Mouse (Mus musculus) myocyte (in vitro differentiated cells): Measurements from ENCODE around the gene Rbm12.

Experiments used
- CEBPB ChIP-seq: IDR thresholded peaks from 2 replicates; pipeline ENCODE4 v1.6.1; 2011; ENCODE audit warnings: mild to moderate bottlenecking, moderate library complexity; ENCODE audit not compliant: poor library complexity, insufficient read depth, severe bottlenecking
- E2F4 ChIP-seq: IDR thresholded peaks from one replicate; pipeline ENCODE4 v1.6.1; 2011; ENCODE audit warnings: mild to moderate bottlenecking, control low read depth, moderate library complexity; ENCODE audit not compliant: insufficient read depth
- MAX ChIP-seq: IDR thresholded peaks from one replicate; pipeline ENCODE4 v1.6.1; 2011; ENCODE audit warnings: low read depth, mild to moderate bottlenecking, control low read depth
- MYOD1 ChIP-seq, 3 experiments: IDR thresholded peaks; one replicate each; pipeline ENCODE4 v1.6.1; 2011; ENCODE audit warnings: control low read depth in 2 of 3, low read depth in 2 of 3, mild to moderate bottlenecking in 2 of 3, moderate library complexity in 1 of 3; ENCODE audit not compliant: insufficient read length in 2 of 3, control insufficient read depth in 1 of 3
- POLR2A ChIP-seq: IDR thresholded peaks from one replicate; pipeline ENCODE4 v1.6.1; 2011; ENCODE audit warnings: low read depth, mild to moderate bottlenecking, control low read depth, moderate library complexity; ENCODE audit not compliant: insufficient read length
- SRF ChIP-seq: IDR thresholded peaks from one replicate; pipeline ENCODE4 v1.6.1; 2011; ENCODE audit warnings: low read depth; ENCODE audit not compliant: control insufficient read depth, insufficient read length
- USF1 ChIP-seq: IDR thresholded peaks from one replicate; pipeline ENCODE4 v1.6.1; 2011; ENCODE audit warnings: low read depth, mild to moderate bottlenecking, control low read depth, moderate library complexity

- TF ChIP-seq POLR2A (peak; percentile 88), USF1 (no peak), MAX (no peak), SRF (no peak), MYOD1 (IDR thresholded peaks at IDR 0.05; ENCODE audit: control insufficient read depth in 1 of 3, insufficient read length in 2 of 3, low read depth in 2 of 3) (no peak), E2F4 (no peak), CEBPB (no peak)
Observed at GRCm38 (mm10) chr2:156111358-156112079, at the start of gene Rbm12, which contains the start of gene Cpne1.
